Mouse (Mus musculus): ENCODE measurements at regions not wholly inside any gene's neighbourhood (a gene's known extent, or its start where the extent isn't known, plus 50 kb on each side); places are given as distances from the start of the nearest gene placed in this dataset.

DNA sequence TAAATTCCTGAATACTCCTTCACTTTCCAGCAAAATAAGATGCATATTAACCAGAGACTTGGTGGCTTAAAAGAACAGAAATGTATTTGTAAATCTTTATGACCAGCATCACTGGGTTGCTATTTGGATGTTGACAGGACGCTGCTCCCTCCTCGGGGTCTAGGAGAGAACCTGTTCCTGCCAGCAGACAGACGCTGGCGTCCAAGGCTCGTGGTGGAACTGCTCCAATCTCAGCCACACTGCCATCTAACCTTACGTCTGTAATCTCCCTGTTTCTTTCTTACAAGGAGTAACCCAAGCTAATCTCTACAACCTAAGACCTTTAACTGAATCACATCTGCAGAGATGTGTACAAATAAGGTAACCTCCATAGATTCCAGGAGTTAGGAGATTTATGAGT is 70.1 kb upstream of the Acbd6 start:
- H3K36me3 ChIP-seq (ENCODE audit: control insufficient read depth in 1 of 2, insufficient read depth in 2 of 2, low read length in 2 of 2): no peaks in the 10 kb centered on the region
- H3K4me1 ChIP-seq (ENCODE audit: control insufficient read depth in 1 of 2, insufficient read depth in 2 of 2, low read length in 2 of 2): no peaks in the 10 kb centered on the region
- no peak for DNase-seq (ENCODE audit: low read depth, low spot score)
- H3K9me3 ChIP-seq (replicated peaks; ENCODE audit: insufficient read depth, low read length): no peaks in the 10 kb centered on the region
- no peak overlapping the region for H3K4me3 ChIP-seq (ENCODE audit: control insufficient read depth in 1 of 2, insufficient read depth in 1 of 2, low read depth in 2 of 2, low read length in 2 of 2)
- no peak overlapping the region for H3K9ac ChIP-seq (ENCODE audit: control insufficient read depth, low read depth, low read length, poor library complexity, severe bottlenecking)
- H3K27ac ChIP-seq (ENCODE audit: control insufficient read depth, low read depth, low read length): no peak overlapping the region
- H3K79me2 ChIP-seq (ENCODE audit: control insufficient read depth, insufficient read depth, low read length, poor library complexity): no peaks in the 10 kb centered on the region
- peaks cover 14 to 17% of the 10 kb centered on the region in 2 experiments for H3K27me3 ChIP-seq (ENCODE audit: control insufficient read depth in 1 of 2, insufficient read depth in 2 of 2, low read length in 2 of 2)
- no peak for TF ChIP-seq MYB (IDR thresholded peaks at IDR 0.05; ENCODE audit: low read depth, low read length)
- no peak for TF ChIP-seq BHLHE40 (IDR thresholded peaks at IDR 0.05; ENCODE audit: borderline replicate concordance, low read depth, low read length)
- TF ChIP-seq POLR2AphosphoS5 (IDR thresholded peaks at IDR 0.05; ENCODE audit: borderline replicate concordance, low read depth, low read length): no peak
- TF ChIP-seq MAZ (IDR thresholded peaks at IDR 0.05; ENCODE audit: low read depth, low read length): no peak
- TF ChIP-seq SIN3A (IDR thresholded peaks at IDR 0.05; ENCODE audit: low read length): no peak
- TF ChIP-seq ZC3H11A (IDR thresholded peaks at IDR 0.05; ENCODE audit: low read depth, low read length): no peak
- no peak for TF ChIP-seq TAL1 (IDR thresholded peaks at IDR 0.05; ENCODE audit: low read length)
- TF ChIP-seq RCOR1 (IDR thresholded peaks at IDR 0.05; ENCODE audit: low read depth, low read length): no peak
- no peak for TF ChIP-seq RAD21 (IDR thresholded peaks at IDR 0.05; ENCODE audit: low read depth, low read length)
- no peak for TF ChIP-seq ETS1 (IDR thresholded peaks at IDR 0.05; ENCODE audit: low read depth, low read length)
- TF ChIP-seq TBP (IDR thresholded peaks at IDR 0.05; ENCODE audit: low read depth, low read length): no peak
- TF ChIP-seq CHD2 (IDR thresholded peaks at IDR 0.05; ENCODE audit: low read length): no peak
- no peak for TF ChIP-seq POLR2A (IDR thresholded peaks at IDR 0.05; ENCODE audit: control insufficient read depth in 1 of 2, insufficient read depth in 1 of 2, low read depth in 1 of 2, low read length in 2 of 2, poor library complexity in 1 of 2)
- TF ChIP-seq NRF1 (IDR thresholded peaks at IDR 0.05; ENCODE audit: insufficient read depth, low read depth, low read length, poor library complexity, severe bottlenecking): no peak
- TF ChIP-seq MEF2A (IDR thresholded peaks at IDR 0.05; ENCODE audit: extremely low read depth, insufficient replicate concordance, low read depth, low read length, poor library complexity, severe bottlenecking): no peak
- TF ChIP-seq POLR2AphosphoS2 (IDR thresholded peaks at IDR 0.05; ENCODE audit: low read length): no peak
- no peak for TF ChIP-seq MYC (IDR thresholded peaks at IDR 0.05; ENCODE audit: low read depth, low read length)
- no peak for TF ChIP-seq ZMIZ1 (IDR thresholded peaks at IDR 0.05; ENCODE audit: low read depth, low read length)

- H3K36me3 ChIP-seq (ENCODE audit: control insufficient read depth in 1 of 2, insufficient read depth in 2 of 2, low read length in 2 of 2): no peaks in the 10 kb centered on the region
- 0 out of 4 replicates have a peak, but pooled peaks cover 0 to 2% of the 10 kb centered on the region in 2 experiments for H3K4me1 ChIP-seq (ENCODE audit: control insufficient read depth in 1 of 2, insufficient read depth in 2 of 2, low read length in 2 of 2)
- DNase-seq (ENCODE audit: low read depth, low spot score): no peak
- TF ChIP-seq EP300 (IDR thresholded peaks at IDR 0.05; ENCODE audit: low read depth in 1 of 2, low read length in 2 of 2) (no peak), SMC3 (IDR thresholded peaks at IDR 0.05; ENCODE audit: low read depth, low read length) (no peak), RAD21 (IDR thresholded peaks at IDR 0.05; ENCODE audit: low read depth, low read length) (no peak), JUND (IDR thresholded peaks at IDR 0.05; ENCODE audit: low read depth, low read length) (no peak), MYC (IDR thresholded peaks at IDR 0.05; ENCODE audit: low read depth, low read length) (no peak), MAZ (IDR thresholded peaks at IDR 0.05; ENCODE audit: low read depth, low read length) (no peak), MXI1 (IDR thresholded peaks at IDR 0.05; ENCODE audit: low read depth, low read length) (no peak), CHD1 (IDR thresholded peaks at IDR 0.05; ENCODE audit: low read depth, low read length) (no peak), CTCF (IDR thresholded peaks at IDR 0.05 in 2 of 3, conservative IDR thresholded peaks at IDR 0.05 in 1 of 3; ENCODE audit: control insufficient read depth in 1 of 3, insufficient read depth in 1 of 3, low read depth in 2 of 3, low read length in 3 of 3, poor library complexity in 1 of 3, severe bottlenecking in 1 of 3) (no peak), POLR2A (IDR thresholded peaks at IDR 0.05; ENCODE audit: control insufficient read depth in 1 of 2, insufficient read depth in 1 of 2, low read depth in 1 of 2, low read length in 2 of 2, poor library complexity in 1 of 2) (no peak), E2F4 (IDR thresholded peaks at IDR 0.05; ENCODE audit: borderline replicate concordance, low read depth, low read length) (no peak), ZC3H11A (IDR thresholded peaks at IDR 0.05; ENCODE audit: low read depth, low read length) (no peak), MAFK (IDR thresholded peaks at IDR 0.05; ENCODE audit: borderline replicate concordance, low read depth, low read length) (no peak), ZNF384 (IDR thresholded peaks at IDR 0.05; ENCODE audit: low read depth, low read length) (no peak)
- no peaks in the 10 kb centered on the region for H3K9me3 ChIP-seq (replicated peaks; ENCODE audit: insufficient read depth, low read length)
- H3K9ac ChIP-seq (ENCODE audit: control insufficient read depth, low read depth, low read length, poor library complexity, severe bottlenecking): no peak overlapping the region
- no peak overlapping the region for H3K27ac ChIP-seq (ENCODE audit: control insufficient read depth, low read depth, low read length)
- no peak overlapping the region for H3K4me3 ChIP-seq (ENCODE audit: control insufficient read depth in 1 of 2, insufficient read depth in 1 of 2, low read depth in 2 of 2, low read length in 2 of 2)
- H3K79me2 ChIP-seq (ENCODE audit: control insufficient read depth, insufficient read depth, low read length, poor library complexity): no peaks in the 10 kb centered on the region
- peaks cover 15 to 19% of the 10 kb centered on the region in 2 experiments for H3K27me3 ChIP-seq (ENCODE audit: control insufficient read depth in 1 of 2, insufficient read depth in 2 of 2, low read length in 2 of 2)
Measured at GRCm38 (mm10) chr1:155488966-155489661, 68.8 kb upstream of the Acbd6 start.

Data from MEL (cell line).